Mouse (Mus musculus): Measurements from ENCODE around the gene Ryr1. TPM values are rescaled to one million over a fixed set of nuclear protein-coding genes. Genes with fewer than 3 reads are reported as not detected.

Ryr1 gene
- polyA plus RNA-seq, 1 experiment from 2014 or later, result 19.7 TPM

DNA sequence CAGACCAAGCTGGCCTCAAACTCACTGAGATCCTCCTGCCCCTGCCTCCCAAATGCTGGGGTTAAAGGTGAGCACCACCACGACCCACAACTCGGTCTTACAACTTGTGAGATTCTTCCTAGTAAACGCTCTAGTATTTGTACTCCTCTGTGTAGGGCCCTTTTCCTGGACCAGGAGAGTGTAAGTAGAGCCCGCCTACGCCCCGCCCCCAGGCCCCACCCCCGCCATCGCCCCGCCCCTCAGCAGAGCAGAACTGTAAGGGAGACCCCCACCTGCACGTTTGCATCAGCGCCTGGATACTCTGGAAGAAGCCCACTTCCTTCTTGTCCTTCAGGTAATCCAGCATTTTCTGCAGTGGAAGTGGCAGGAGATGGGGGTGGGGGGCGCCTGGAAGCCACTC, 78.4 kb downstream of the Ryr1 start:
- Histone ChIP-seq H3K9ac (replicated peaks; ENCODE audit: low read depth, low read length) (no peak overlapping the region), H3K4me3 (replicated peaks; ENCODE audit: low read length) (no peak overlapping the region), H3K36me3 (ENCODE audit: control insufficient read depth, insufficient read depth) (no peaks in the 10 kb centered on the region), H3K4me2 (ENCODE audit: low read length) (no peak overlapping the region), H3K9me3 (ENCODE audit: control insufficient read depth, low read length) (no peaks in the 10 kb centered on the region), H3K27me3 (replicated peaks; ENCODE audit: control insufficient read depth, insufficient read depth, low read length) (no peaks in the 10 kb centered on the region), H3K27ac (ENCODE audit: low read length) (no peak overlapping the region), H3K4me1 (replicated peaks; ENCODE audit: control insufficient read depth, insufficient read depth, low read length) (peaks cover 13% of the 10 kb centered on the region)
- 0 out of 2 replicates have a peak, but pooled peaks have one; percentile 32 for ATAC-seq
- 5% methylated on average over 11 of the region's 12 CpGs for WGBS

DNA sequence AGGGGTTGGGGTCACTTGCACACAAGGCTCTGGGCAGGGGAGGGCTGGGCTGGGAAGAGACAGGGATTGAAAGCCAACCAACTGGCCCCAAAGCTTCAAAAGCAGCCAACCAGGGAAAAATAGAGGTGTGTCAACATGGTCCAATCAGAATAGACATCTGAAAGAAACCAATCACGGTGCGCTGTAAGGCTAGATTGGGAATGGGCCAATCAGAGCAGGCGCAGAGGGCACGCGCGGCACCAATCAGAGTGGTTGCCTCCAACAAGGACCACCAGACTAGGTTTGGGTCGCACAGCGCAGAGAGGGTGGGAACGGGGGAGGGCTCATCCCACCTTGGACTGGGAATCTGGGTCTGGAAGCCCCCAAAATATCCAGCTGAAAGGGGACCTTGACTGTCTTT, 80.7 kb downstream of the Ryr1 start:
- Histone ChIP-seq H3K27ac (ENCODE audit: low read length) (no peak overlapping the region), H3K9ac (replicated peaks; ENCODE audit: low read depth, low read length) (no peak overlapping the region), H3K36me3 (ENCODE audit: control insufficient read depth, insufficient read depth) (no peaks in the 10 kb centered on the region), H3K9me3 (ENCODE audit: control insufficient read depth, low read length) (no peaks in the 10 kb centered on the region), H3K4me1 (replicated peaks; ENCODE audit: control insufficient read depth, insufficient read depth, low read length) (peaks cover 24% of the 10 kb centered on the region), H3K4me3 (replicated peaks; ENCODE audit: low read length) (no peak overlapping the region), H3K27me3 (replicated peaks; ENCODE audit: control insufficient read depth, insufficient read depth, low read length) (no peaks in the 10 kb centered on the region), H3K4me2 (ENCODE audit: low read length) (no peak overlapping the region)
- WGBS, result 61% methylated on average over 9 of the region's 9 CpGs
- ATAC-seq, result no peak

DNA sequence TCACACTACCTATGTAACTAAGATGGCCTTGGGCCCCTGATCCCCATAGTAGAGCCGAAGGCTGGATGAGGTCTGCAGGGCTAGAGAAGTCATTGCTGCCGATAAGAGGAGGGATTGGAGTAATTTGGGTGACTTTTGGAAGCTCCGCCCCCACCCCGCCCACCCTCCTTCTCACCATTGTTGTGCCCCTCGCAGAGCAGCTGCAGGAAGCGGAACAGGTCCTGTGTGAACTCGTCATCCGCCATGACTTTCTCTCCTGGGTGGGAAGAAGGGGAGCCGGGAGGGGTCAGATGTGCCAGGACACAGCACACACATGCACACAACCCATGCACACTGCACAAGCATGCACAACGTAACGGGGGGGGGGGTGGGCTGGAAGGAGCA, 81.3 kb downstream of the Ryr1 start:
- Histone ChIP-seq H3K9me3 (ENCODE audit: control insufficient read depth, low read length) (no peaks in the 10 kb centered on the region), H3K4me1 (replicated peaks; ENCODE audit: control insufficient read depth, insufficient read depth, low read length) (peaks cover 24% of the 10 kb centered on the region), H3K27me3 (replicated peaks; ENCODE audit: control insufficient read depth, insufficient read depth, low read length) (no peaks in the 10 kb centered on the region), H3K4me2 (ENCODE audit: low read length) (peak overlapping the region; percentile 16), H3K36me3 (ENCODE audit: control insufficient read depth, insufficient read depth) (no peaks in the 10 kb centered on the region), H3K9ac (replicated peaks; ENCODE audit: low read depth, low read length) (no peak overlapping the region), H3K4me3 (replicated peaks; ENCODE audit: low read length) (no peak overlapping the region), H3K27ac (ENCODE audit: low read length) (peak overlapping the region; percentile 73; the same call in 1 of the 2 replicates)
- 29% methylated on average over 9 of the region's 11 CpGs for WGBS
- ATAC-seq, result no peak

DNA sequence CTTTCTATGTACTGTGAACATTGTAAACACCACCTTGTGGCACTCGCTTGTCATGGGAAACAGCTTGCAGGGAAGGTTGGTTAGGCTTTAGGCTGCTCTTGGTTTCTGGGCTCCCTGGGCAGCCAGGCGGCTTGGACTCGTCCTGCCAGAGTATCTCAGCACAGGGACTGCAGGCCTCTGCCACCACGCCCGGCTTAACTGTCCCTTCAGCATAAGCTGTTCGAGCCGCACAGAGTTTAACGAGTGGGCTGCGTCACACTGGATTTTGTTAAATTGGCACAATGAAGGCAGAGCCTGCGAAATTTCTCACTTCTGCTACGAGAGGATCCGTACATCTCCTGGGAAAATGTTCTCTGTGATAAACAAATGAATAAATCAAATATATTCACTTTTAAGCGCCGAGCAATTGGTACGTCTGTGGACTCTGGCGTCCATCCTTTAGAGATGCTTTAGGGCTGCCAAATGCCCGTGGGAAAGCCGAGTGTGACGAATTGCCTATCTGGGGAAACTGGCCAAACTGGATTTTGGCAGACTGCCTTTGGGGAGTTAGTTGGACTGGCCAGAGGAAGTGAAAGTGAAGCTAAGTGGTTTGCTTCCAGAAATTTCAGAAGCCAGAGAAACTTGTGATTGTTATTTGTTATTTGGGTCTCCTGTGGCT, 81.8 kb downstream of the Ryr1 start:
- no peak overlapping the region for H3K4me3 ChIP-seq (replicated peaks; ENCODE audit: low read length)
- H3K9me3 ChIP-seq (ENCODE audit: control insufficient read depth, low read length), result no peaks in the 10 kb centered on the region
- 0 out of 2 replicates have a peak overlapping the region, but pooled peaks have one; percentile 5 for H3K9ac ChIP-seq (replicated peaks; ENCODE audit: low read depth, low read length)
- H3K27ac ChIP-seq (ENCODE audit: low read length), result peak overlapping the region; percentile 73; the same call in 1 of the 2 replicates
- no peaks in the 10 kb centered on the region for H3K27me3 ChIP-seq (replicated peaks; ENCODE audit: control insufficient read depth, insufficient read depth, low read length)
- peaks cover 24% of the 10 kb centered on the region for H3K4me1 ChIP-seq (replicated peaks; ENCODE audit: control insufficient read depth, insufficient read depth, low read length)
- 35% methylated on average over 19 of the region's 19 CpGs for WGBS
- no peak for ATAC-seq
- H3K36me3 ChIP-seq (ENCODE audit: control insufficient read depth, insufficient read depth), result no peaks in the 10 kb centered on the region
- peak overlapping the region; percentile 16 for H3K4me2 ChIP-seq (ENCODE audit: low read length)

DNA sequence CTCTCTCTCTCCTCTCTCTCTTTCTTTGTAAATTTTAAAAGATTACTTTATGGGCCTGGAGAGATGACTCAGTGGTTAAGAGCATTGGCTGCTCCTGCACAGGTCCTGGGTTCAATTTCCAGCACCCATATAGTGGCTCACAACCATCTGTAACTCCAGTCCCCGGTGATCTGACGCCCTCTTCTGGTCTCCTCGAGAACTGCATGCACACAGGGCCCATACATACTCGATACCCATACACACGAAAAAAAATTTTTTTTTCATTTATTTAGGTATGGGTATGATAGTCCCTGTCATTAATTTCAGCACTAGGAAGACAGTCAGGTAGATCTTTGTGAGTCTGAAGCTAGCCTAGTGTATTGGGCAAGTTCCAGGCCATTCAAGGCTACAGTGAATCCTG, 83.8 kb downstream of the Ryr1 start:
- no peak overlapping the region for H3K4me3 ChIP-seq (replicated peaks; ENCODE audit: low read length)
- no peak overlapping the region for H3K9ac ChIP-seq (replicated peaks; ENCODE audit: low read depth, low read length)
- 85% methylated on average over 5 of the region's 5 CpGs for WGBS
- H3K4me2 ChIP-seq (ENCODE audit: low read length), result no peak overlapping the region
- peaks cover 24% of the 10 kb centered on the region for H3K4me1 ChIP-seq (replicated peaks; ENCODE audit: control insufficient read depth, insufficient read depth, low read length)
- H3K27ac ChIP-seq (ENCODE audit: low read length), result no peak overlapping the region
- no peaks in the 10 kb centered on the region for H3K36me3 ChIP-seq (ENCODE audit: control insufficient read depth, insufficient read depth)
- ATAC-seq, result no peak
- H3K27me3 ChIP-seq (replicated peaks; ENCODE audit: control insufficient read depth, insufficient read depth, low read length), result no peaks in the 10 kb centered on the region
- H3K9me3 ChIP-seq (ENCODE audit: control insufficient read depth, low read length), result no peaks in the 10 kb centered on the region

DNA sequence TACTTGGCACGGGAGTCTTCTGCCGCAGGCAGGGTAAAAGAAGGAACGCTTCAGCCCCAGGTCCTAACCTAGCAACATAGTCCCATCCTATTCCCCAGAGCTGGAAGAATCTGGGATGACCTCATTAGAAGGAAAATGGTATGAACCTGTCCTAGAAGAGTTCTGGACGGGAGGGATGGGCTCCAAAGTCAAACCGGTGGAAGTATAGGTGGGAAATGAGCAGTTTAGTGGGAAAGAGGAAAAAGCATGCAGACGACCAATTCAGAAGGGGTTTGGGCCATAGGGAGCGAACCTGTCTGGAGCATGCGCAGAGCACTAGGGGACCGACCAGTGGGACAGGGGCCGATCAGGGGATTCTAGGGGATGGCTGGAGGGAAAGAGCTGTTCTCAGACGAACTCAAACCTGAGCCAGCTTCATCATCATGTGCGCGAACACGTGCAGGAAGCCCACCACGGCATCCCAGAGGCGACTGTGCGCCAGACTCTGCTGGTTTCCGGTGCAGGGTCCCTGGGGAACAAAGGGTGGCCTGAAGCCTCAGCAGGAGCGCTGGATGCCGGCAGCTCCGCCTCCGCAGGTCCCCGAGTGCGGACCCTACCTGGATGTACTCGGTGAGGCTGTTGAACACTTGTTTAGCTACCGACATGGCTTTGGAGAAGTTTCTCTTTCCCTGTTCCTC, 84.9 kb downstream of the Ryr1 start:
- no peaks in the 10 kb centered on the region for H3K9me3 ChIP-seq (ENCODE audit: control insufficient read depth, low read length)
- WGBS, result 0% methylated on average over 26 of the region's 26 CpGs
- H3K4me2 ChIP-seq (ENCODE audit: low read length), result peak overlapping the region; percentile 77
- peak overlapping the region; percentile 49 for H3K9ac ChIP-seq (replicated peaks; ENCODE audit: low read depth, low read length)
- H3K4me3 ChIP-seq (replicated peaks; ENCODE audit: low read length), result peak overlapping the region; percentile 45
- peak; percentile 51 for ATAC-seq
- no peaks in the 10 kb centered on the region for H3K27me3 ChIP-seq (replicated peaks; ENCODE audit: control insufficient read depth, insufficient read depth, low read length)
- peaks cover 24% of the 10 kb centered on the region for H3K4me1 ChIP-seq (replicated peaks; ENCODE audit: control insufficient read depth, insufficient read depth, low read length)
- H3K36me3 ChIP-seq (ENCODE audit: control insufficient read depth, insufficient read depth), result no peaks in the 10 kb centered on the region
- peak overlapping the region; percentile 11; the same call in 1 of the 2 replicates for H3K27ac ChIP-seq (ENCODE audit: low read length)

- peak; percentile 80 for ATAC-seq
- H3K4me1 ChIP-seq (replicated peaks; ENCODE audit: control insufficient read depth, insufficient read depth, low read length), result peaks cover 24% of the 10 kb centered on the region
- no peaks in the 10 kb centered on the region for H3K27me3 ChIP-seq (replicated peaks; ENCODE audit: control insufficient read depth, insufficient read depth, low read length)
- H3K4me3 ChIP-seq (replicated peaks; ENCODE audit: low read length), result peak overlapping the region; percentile 45
- peak overlapping the region; percentile 49; the same call in 1 of the 2 replicates for H3K9ac ChIP-seq (replicated peaks; ENCODE audit: low read depth, low read length)
- under 1% methylated on average over 11 of the region's 11 CpGs for WGBS
- peak overlapping the region; percentile 77 for H3K4me2 ChIP-seq (ENCODE audit: low read length)
- H3K36me3 ChIP-seq (ENCODE audit: control insufficient read depth, insufficient read depth), result no peaks in the 10 kb centered on the region
- H3K27ac ChIP-seq (ENCODE audit: low read length), result peak overlapping the region; percentile 11; the same call in 1 of the 2 replicates
- no peaks in the 10 kb centered on the region for H3K9me3 ChIP-seq (ENCODE audit: control insufficient read depth, low read length)
Measured at GRCm38 (mm10) chr7:29039604-29039984, 85.4 kb downstream of the Ryr1 start.

DNA sequence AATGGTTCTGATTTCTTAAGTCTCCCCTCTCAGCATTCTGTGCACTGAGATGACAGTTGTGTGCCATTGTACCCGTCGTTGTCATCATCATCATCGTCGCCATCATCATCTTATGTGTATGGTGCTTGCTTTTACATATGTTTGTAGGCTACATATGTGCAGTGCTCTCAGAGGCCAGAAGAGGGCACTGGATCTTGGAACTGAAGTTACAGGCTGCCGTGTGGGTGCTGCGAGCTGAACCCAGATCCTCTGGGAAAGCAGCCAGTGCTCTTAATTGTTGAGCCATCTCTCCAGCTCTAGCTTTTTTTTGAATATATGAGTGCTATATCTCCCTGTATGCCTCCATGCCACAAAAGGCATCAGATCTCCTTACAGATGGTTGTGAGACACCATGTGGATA, 87.7 kb downstream of the Ryr1 start:
- no peak overlapping the region for H3K4me2 ChIP-seq (ENCODE audit: low read length)
- ATAC-seq, result no peak
- no peak overlapping the region for H3K4me3 ChIP-seq (replicated peaks; ENCODE audit: low read length)
- no peaks in the 10 kb centered on the region for H3K9me3 ChIP-seq (ENCODE audit: control insufficient read depth, low read length)
- 90% methylated on average over 6 of the region's 6 CpGs for WGBS
- H3K27ac ChIP-seq (ENCODE audit: low read length), result no peak overlapping the region
- H3K4me1 ChIP-seq (replicated peaks; ENCODE audit: control insufficient read depth, insufficient read depth, low read length), result peaks cover 11% of the 10 kb centered on the region
- H3K27me3 ChIP-seq (replicated peaks; ENCODE audit: control insufficient read depth, insufficient read depth, low read length), result no peaks in the 10 kb centered on the region
- H3K36me3 ChIP-seq (ENCODE audit: control insufficient read depth, insufficient read depth), result no peaks in the 10 kb centered on the region
- no peak overlapping the region for H3K9ac ChIP-seq (replicated peaks; ENCODE audit: low read depth, low read length)

DNA sequence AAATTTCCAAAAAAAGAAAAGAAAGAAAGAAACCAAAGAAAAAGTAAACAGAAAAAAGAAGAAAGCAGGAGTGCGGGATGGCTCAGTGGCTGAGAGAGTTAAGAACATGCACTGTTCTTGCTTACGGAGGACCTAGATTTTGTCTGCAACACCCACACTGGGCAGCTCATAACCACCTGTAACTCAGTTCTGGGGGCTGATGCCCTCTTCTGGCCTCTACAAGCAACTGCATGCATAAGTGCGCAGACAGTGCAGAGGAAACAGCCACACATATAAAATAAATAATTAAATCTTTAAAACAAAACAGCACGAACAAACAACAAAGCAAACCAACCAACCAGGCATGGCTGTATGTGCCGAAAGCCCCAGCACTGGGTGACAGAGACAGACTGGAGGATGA, 92.3 kb downstream of the Ryr1 start:
- 86% methylated on average over 5 of the region's 5 CpGs for WGBS
- no peak overlapping the region for H3K4me2 ChIP-seq (ENCODE audit: low read length)
- no peak for ATAC-seq

More for the DNA sequence above, 92.3 kb downstream of the Ryr1 start:
- Histone ChIP-seq H3K4me1 (replicated peaks; ENCODE audit: control insufficient read depth, insufficient read depth, low read length) (no peaks in the 10 kb centered on the region), H3K36me3 (ENCODE audit: control insufficient read depth, insufficient read depth) (no peaks in the 10 kb centered on the region), H3K9ac (replicated peaks; ENCODE audit: low read depth, low read length) (no peak overlapping the region), H3K9me3 (ENCODE audit: control insufficient read depth, low read length) (no peaks in the 10 kb centered on the region), H3K27ac (ENCODE audit: low read length) (no peak overlapping the region), H3K27me3 (replicated peaks; ENCODE audit: control insufficient read depth, insufficient read depth, low read length) (no peaks in the 10 kb centered on the region), H3K4me3 (replicated peaks; ENCODE audit: low read length) (no peak overlapping the region)

Data from forebrain, embryonic 16.5 days (tissue).